Mouse (Mus musculus) liver, embryonic 14.5 days (tissue): ENCODE measurements around the gene Col4a1. TPM values are rescaled to one million over a fixed set of nuclear protein-coding genes. Genes with fewer than 3 reads are reported as not detected.

Experiments
- ATAC-seq: fragments of 200-750 bp; cut with Nextera tagmentation; 2 replicates; pipeline ENCODE4 v1.8.0; 2017; ENCODE audit warnings: moderate number of reproducible peaks, mild to moderate bottlenecking, moderate library complexity; ENCODE audit not compliant: insufficient read depth
- DNase-seq, 3 experiments: peaks; one replicate each; pipeline ENCODE4 v3.0.0-alpha.2; 2012 to 2013; ENCODE audit warnings: low read depth in 3 of 3, low spot score in 3 of 3
- H3K27ac ChIP-seq: fragments of 300-500 bp; sonication (generic); 2 replicates; pipeline ENCODE4 v1.5.1; 2014; ENCODE audit warnings: moderate library complexity, mild to moderate bottlenecking, control low read depth, inconsistent platforms
- H3K27me3 ChIP-seq: fragments of 300-500 bp; sonication (generic); 2 replicates; pipeline ENCODE4 v1.6.1; 2014; ENCODE audit warnings: mild to moderate bottlenecking, low read length, moderate library complexity; ENCODE audit not compliant: control insufficient read depth, insufficient read depth
- H3K36me3 ChIP-seq: fragments of 300-500 bp; sonication (generic); replicated peaks from 2 replicates; pipeline ENCODE4 v1.6.1; 2014; ENCODE audit warnings: low read depth; ENCODE audit not compliant: control insufficient read depth, insufficient read depth
- H3K4me1 ChIP-seq, 2 experiments: fragments of 200-500 bp in 1 of 2; fragments of 300-500 bp in 1 of 2; sonication (generic) in 1 of 2; replicated peaks; 2 replicates each; pipeline ENCODE4 v1.6.1; 2012 to 2014; ENCODE audit warnings: antibody characterized with exemption in 1 of 2, inconsistent platforms in 1 of 2, low read length in 1 of 2; ENCODE audit not compliant: control insufficient read depth in 2 of 2, insufficient read depth in 2 of 2
- H3K4me2 ChIP-seq: fragments of 300-500 bp; sonication (generic); 2 replicates; pipeline ENCODE4 v1.6.1; 2014; ENCODE audit warnings: low read depth, mild to moderate bottlenecking, control low read depth, moderate library complexity
- H3K4me3 ChIP-seq, 2 experiments: fragments of 200-500 bp in 1 of 2; fragments of 300-500 bp in 1 of 2; sonication (generic) in 1 of 2; 2 replicates each; pipeline ENCODE4 v1.5.1; 2012 to 2014; ENCODE audit warnings: low read depth in 2 of 2, low read length in 2 of 2, mild to moderate bottlenecking in 2 of 2, control low read depth in 1 of 2, inconsistent platforms in 1 of 2, moderate library complexity in 1 of 2; ENCODE audit not compliant: insufficient read depth in 1 of 2
- H3K9ac ChIP-seq: fragments of 300-500 bp; sonication (generic); replicated peaks from 2 replicates; pipeline ENCODE4 v1.6.1; 2014; ENCODE audit warnings: mild to moderate bottlenecking, control low read depth, moderate library complexity
- H3K9me3 ChIP-seq: fragments of 300-500 bp; sonication (generic); 2 replicates; pipeline ENCODE4 v1.6.1; 2016; ENCODE audit warnings: low read length, mixed read lengths; ENCODE audit not compliant: control insufficient read depth
- CTCF ChIP-seq: IDR thresholded peaks from 2 replicates; pipeline ENCODE4 v1.5.1; 2016; ENCODE audit warnings: antibody characterized with exemption, low read depth, control low read depth
- EP300 ChIP-seq: IDR thresholded peaks from 2 replicates; pipeline ENCODE4 v1.6.1; 2016; ENCODE audit warnings: antibody characterized with exemption, low read depth
- WGBS: fragments of 180-500 bp; shearing (Covaris S2); extraction: QIAGEN DNeasy Blood & Tissue Kit; methylation state at CpG from one replicate; pipeline ENCODE4 v1.1.7; 2014; ENCODE audit not compliant: insufficient replicate concordance; 5-methylcytosine and 5-hydroxymethylcytosine counted together
- polyA plus RNA-seq, 2 experiments: library from polyadenylated mRNA; depleted of rRNA in 1 of 2; stranded (reverse) in 1 of 2; unstranded in 1 of 2; fragments of >200 nt; fragmentation: Nextera tagmentation in 1 of 2; extraction: Ambion mirVana in 1 of 2; gene quantifications; 2 replicates each; pipeline versions ENCODE4 v1.2.1 to v1.2.3; 2012 to 2014

Col4a1 gene
- polyA plus RNA-seq, 2 experiments = 13.5 to 16.3 TPM

DNA sequence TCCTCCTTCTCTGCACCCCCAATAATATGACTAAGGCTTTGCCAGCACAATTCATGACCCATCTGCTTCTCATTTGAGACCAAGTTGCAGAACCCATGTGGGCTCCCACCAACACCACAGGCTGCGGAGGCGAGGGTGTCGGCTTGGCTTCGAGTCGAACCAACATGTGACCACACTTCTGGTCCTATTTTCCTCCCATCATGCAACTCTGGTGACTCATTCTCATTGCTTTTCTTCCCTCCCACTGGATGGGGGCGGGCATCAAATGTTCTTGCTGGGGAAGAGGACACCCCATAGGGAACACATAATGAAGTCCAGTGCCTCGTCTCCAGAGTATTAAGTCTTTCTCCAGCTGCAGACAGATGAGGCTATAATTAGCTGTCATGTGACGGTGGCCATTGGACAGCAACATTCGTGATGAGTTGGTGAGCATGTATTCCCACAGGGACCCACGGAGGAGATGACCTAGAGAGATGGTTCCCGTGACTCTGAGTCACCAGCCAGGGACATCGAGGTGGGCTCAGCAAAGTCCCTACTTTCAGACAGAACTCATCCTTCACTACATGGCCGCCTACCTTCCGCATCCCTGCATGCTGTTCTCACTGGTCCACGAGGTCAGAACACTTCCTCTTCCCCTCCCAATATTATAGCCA lies 39.0 kb downstream of the Col4a1 start:
- no peak overlapping the region for H3K9ac ChIP-seq
- TF ChIP-seq CTCF = no peak
- no peak for DNase-seq
- H3K4me2 ChIP-seq = no peak overlapping the region
- 66% methylated on average over 15 of the region's 15 CpGs for WGBS
- H3K4me3 ChIP-seq = no peak overlapping the region
- no peak for ATAC-seq
- peaks cover 0 to 19% of the 10 kb centered on the region in 2 experiments; a peak in 3 of 4 replicates for H3K4me1 ChIP-seq
- no peak overlapping the region for H3K27ac ChIP-seq
- H3K27me3 ChIP-seq = no peaks in the 10 kb centered on the region
- no peaks in the 10 kb centered on the region for H3K36me3 ChIP-seq
- no peaks in the 10 kb centered on the region for H3K9me3 ChIP-seq

DNA sequence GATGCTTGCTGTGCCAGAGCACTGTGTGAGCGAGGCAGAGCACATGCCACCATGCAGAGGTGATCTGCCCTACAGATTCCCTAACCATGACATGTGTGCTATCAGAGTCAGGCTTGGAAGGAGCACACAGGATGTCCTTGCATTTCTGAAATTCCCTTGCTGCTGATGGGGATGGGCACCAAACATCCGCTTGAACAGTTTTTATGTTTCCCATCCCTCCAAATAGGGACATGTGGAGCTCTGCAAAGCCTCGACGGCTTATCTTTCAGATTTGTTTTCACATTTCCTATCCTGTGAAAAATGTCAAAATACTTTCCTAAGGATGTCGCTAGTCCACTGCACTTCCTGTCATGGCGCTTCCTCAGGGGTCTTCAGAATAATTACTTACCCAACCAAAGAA lies 40.4 kb downstream of the Col4a1 start:
- Histone ChIP-seq H3K9me3 (no peaks in the 10 kb centered on the region), H3K27ac (no peak overlapping the region), H3K4me2 (no peak overlapping the region), H3K4me1 (peaks cover 0 to 14% of the 10 kb centered on the region in 2 experiments; a peak in 2 of 4 replicates), H3K36me3 (no peaks in the 10 kb centered on the region), H3K4me3 (no peak overlapping the region), H3K9ac (no peak overlapping the region), H3K27me3 (no peaks in the 10 kb centered on the region)
- WGBS = 39% methylated on average over 6 of the region's 6 CpGs
- no peak for DNase-seq
- no peak for ATAC-seq
- TF ChIP-seq CTCF (no peak), EP300 (no peak)

DNA sequence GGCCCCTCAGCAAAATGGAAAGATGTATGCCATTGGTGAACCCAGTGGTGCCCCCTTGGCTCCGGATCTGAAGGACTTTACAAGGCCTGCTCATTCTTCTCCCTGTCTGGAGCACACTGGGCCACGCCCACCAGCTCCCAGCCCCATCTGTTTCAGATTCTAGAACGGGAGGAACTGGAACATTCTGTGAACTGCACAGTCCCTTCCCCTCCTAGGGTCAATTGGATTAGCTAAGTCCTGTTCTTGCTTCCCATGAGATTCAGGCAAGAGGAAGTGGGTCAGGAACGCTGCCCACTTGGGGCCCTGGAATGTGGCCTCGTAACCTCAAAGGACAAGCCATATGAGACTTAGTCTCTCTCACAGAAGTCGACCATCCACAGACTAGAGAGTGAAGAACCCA lies 41.8 kb downstream of the Col4a1 start:
- DNase-seq = no peak
- Histone ChIP-seq H3K9me3 (no peaks in the 10 kb centered on the region), H3K4me3 (no peak overlapping the region), H3K36me3 (no peaks in the 10 kb centered on the region), H3K27ac (no peak overlapping the region), H3K4me1 (peaks cover 0 to 11% of the 10 kb centered on the region in 2 experiments; a peak in 2 of 4 replicates), H3K27me3 (no peaks in the 10 kb centered on the region), H3K4me2 (no peak overlapping the region), H3K9ac (no peak overlapping the region)
- no peak for ATAC-seq
- TF ChIP-seq EP300 (no peak), CTCF (no peak)
- WGBS = 28% methylated on average over 6 of the region's 6 CpGs

DNA sequence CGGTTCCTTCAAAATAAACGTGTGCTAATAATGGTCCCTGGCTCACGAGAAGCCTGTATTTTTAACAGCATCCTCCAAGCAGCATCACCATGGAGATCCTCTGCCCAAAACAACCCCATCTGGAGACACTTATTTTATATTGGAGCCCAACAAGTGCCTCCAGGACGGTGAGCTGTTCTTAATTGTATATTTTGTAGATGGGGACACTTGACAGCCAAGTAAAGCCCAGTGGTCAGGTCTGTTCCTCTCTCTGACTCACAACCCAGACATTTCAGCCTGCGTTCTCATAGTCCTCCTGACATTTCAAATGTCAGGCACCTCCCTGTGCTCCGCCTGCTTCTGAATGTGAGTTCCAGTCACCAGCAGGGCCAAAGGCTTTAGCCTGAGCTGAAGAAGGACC lies 43.9 kb downstream of the Col4a1 start:
- H3K9me3 ChIP-seq = no peaks in the 10 kb centered on the region
- no peaks in the 10 kb centered on the region for H3K36me3 ChIP-seq
- no peak for TF ChIP-seq CTCF
- no peak for TF ChIP-seq EP300
- 65% methylated on average over 6 of the region's 6 CpGs for WGBS
- no peak overlapping the region for H3K4me2 ChIP-seq
- no peak overlapping the region for H3K27ac ChIP-seq
- H3K4me1 ChIP-seq = peaks cover 0 to 5% of the 10 kb centered on the region in 2 experiments; a peak in 1 of 4 replicates
- no peak overlapping the region for H3K9ac ChIP-seq
- no peak for ATAC-seq
- H3K27me3 ChIP-seq = no peaks in the 10 kb centered on the region
- no peak overlapping the region for H3K4me3 ChIP-seq
- no peak for DNase-seq

DNA sequence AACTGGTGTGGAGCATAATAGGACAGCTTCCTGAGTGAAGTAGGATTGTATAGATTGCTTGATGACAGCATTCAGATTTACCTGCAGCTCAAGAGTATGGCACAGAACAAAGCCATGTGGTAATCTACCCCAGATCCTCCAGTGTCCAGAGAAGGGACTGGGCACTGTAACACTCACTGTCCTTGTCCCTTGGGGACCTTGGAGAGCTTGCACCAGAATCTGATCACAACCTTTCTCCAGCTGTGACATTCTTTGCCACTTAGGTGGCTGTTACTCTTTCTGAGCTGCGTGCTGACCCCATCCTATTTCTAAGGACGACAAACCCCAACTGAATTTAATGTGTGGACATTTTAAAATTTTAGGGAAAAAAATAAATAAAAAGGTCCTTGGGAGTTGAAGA lies 46.2 kb downstream of the Col4a1 start:
- DNase-seq (no peak), ATAC-seq (no peak)
- Histone ChIP-seq H3K9ac (no peak overlapping the region), H3K9me3 (no peaks in the 10 kb centered on the region), H3K4me2 (no peak overlapping the region), H3K27ac (no peak overlapping the region), H3K4me1 (peaks cover 0 to 3% of the 10 kb centered on the region in 2 experiments; a peak in 1 of 4 replicates), H3K4me3 (no peak overlapping the region), H3K36me3 (no peaks in the 10 kb centered on the region), H3K27me3 (no peaks in the 10 kb centered on the region)
- no peak for TF ChIP-seq EP300
- 68% methylated on average over 2 of the region's 2 CpGs for WGBS
